Mouse (Mus musculus) brain, embryonic 18.5 days (tissue): Measurements from ENCODE around the gene B4galnt1.
"Not testable (repeated sequence)": the region's sequence is repeated elsewhere in the genome, so short reads cannot be mapped to it uniquely, and the experiment has no call there.

Experiments used
- DNase-seq: peaks from one replicate; pipeline ENCODE4 v3.0.0-alpha.2; 2012; ENCODE audit warnings: low read depth, low spot score

The B4galnt1 gene

DNA sequence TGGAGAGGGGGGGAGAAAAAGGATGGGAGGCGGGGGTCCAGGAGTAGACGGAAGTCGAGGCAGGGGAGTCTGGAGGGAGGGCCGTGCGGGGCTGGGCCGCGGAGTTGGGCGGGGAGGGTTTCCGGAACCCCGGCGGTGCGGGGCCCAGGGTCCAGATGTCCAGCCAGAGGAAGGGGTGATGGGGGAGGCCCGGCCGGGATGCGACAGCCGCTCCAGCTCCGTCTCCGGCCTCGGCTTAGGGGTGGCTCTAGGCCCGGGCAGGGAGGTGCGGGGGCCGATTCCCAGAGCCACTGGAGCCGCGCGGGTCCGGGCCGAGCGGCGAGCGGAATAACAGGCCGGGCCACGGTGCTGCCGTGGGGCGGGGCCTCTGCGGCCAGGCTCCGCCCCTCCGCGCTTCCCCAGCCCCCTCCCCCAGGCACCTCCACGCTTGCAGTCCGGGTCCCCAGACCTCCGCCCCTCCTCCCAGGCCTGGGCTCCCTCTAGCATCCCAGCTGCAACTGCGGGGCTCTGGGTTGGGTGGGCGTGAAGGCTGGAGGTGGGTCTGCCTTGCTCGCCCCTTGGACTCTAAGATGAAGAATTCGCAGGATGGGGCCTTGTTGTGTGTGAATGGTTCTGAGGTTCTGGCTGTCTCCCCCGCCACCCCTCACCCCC, 23.6 kb downstream of the B4galnt1 start:
- DNase-seq, result no peak

DNA sequence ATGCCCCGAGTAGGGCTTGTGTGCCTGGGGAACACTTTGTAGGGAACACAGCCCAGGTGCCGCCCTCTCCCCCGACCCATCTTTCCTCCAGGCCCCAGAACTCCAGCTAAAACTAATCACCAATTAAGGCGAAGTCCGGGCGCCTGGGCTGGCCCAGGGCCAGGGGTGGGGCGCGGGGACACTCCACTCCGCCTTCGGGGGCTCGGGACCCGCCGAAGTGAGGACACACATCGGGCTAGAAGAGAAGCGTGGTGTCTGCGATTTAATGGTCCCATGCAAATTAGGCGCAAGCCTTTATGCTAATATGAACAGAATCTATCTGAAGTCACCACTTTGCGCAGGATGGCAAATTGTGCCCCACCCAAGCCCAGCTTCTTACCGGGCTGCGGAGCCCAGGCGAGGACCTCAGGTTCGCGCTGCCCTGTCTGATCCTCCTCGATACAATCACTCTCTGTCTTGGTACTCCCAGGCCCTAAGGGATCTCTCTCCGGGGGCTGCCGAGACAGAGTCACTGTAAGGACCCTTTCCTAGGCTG, 24.2 kb downstream of the B4galnt1 start:
- DNase-seq, result no peak

DNA sequence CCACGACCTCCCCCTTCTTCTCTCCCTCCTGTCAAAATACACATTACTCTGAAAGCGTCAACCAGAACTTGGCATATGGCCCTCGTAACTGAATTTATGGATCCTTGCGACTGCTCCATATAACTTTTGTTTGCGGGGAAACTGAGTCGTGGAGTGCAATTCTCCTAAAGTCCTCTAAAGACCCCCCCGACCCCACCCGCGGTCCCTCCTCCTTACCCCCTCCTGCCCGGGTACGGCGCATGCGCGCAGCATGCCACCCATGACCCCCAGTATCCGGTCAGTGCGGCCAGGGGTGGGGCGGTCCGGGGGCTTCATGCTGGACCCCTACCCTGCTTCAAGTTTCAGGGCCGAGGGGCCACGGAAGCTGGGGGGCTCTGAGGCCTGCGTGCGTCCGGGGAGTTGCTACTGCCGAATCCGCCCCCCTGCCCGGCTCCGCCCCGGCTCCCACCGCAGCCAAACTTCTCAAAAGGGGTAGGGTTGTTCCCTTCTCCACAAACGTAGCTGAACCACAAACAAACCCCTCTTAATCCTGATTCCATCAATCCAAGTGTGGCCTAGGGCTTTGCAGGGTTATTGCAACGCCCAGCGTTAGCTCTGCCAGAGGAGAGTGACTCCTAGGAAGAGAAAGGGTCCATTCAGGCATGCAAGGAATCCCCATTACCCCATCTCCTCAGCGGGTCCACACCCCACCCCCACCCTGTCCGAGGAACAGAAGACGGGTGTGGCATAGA, 24.8 kb downstream of the B4galnt1 start, which contains the start of gene Arhgef25:
TSS of gene Arhgef25 (minus strand) at position 433 of the 731 bp plus-strand sequence.
- no peak for DNase-seq

DNA sequence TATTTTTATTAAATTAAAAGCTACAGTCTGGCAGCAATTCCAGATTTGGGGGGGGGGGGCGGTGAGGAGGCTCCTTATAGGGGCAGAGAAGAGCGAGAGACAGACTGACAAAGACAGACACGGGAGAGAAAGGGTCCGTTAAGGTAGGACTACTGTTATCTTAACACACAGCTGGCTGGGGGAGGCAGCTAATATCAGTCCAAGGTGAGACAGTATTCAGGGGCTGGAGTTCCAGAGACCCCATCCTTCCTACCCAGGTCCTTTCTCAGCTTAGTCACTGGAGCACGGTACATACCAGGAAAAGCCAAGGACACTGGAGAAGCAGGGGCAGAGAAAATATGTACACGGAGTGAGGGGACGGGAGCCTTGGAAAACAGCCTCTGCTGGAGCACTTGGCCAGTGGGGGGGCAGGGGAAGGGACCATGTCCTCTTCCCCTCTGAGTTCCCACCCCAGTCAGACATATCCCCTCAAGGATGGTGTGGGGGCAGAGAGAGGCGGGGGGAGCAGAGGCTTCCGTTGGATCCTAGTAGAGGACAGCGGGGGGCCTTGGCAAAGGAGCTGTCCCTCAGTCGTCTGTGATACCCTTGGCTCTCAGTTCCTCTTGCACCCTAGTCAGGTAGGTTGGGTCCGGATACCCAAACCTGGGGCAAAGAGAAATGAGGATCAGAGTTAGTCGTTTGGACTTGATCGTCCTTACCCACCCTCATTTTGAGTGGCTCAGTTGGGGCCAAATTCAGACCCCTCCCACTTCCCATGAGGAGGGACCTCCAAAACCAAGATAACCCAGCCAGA, 25.6 kb downstream of the B4galnt1 start:
- no peak for DNase-seq

DNA sequence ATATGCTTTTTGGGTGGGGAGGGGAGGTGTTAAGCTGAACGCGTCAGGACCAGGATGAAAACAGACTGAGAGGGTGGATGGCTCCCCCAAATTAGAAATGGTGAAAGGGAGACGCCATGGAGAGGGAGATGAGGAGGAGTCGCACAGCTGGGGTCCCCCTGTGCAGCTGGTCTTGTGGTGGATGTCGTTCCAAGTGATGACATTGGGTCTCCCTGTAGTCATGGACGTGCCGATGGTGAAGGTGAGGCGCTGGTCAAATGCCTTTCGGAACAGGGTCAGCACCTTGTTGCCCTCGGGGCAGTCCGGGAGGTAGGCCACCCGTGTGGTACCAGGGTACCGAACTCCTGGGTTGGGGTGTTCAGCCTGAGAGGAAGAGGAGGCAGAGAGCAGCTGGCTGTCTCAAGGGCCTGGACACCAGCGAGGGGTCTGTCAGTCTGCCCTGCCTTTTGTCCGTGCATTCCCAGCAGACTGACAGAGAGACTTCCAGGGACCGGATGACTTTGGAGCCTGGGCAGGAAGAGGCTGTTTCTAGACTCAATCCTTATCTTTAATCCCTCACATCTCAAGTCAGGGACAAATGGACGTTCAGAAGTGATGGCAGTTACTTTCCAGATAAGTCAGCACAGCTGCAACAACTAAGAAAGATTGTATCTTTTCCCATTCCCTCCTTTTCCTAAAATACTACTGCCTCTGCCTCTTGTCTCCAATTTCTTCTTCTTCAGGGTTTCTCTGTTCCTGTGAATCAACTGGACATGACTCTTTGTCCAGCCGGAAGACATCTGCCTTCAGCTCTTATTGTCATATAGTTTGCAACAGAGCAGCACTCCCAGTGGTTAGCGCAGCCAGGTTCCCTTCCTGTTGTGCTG, 26.4 kb downstream of the B4galnt1 start:
- DNase-seq, result no peak

DNA sequence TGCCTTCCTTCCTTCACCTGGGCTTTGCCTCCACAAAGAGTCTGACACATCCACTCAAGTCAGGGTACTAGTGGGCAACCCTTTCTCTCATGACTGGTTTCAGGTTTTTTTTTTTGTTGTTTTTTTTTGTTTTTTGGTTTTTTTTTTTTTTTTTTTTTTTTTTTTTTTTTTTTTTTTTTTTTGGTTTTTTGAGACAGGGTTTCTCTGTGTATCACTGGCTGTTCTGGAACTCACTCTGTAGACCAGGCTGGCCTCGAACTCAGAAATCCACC, 27.0 kb downstream of the B4galnt1 start:
- DNase-seq, result not testable (repeated sequence)

DNA sequence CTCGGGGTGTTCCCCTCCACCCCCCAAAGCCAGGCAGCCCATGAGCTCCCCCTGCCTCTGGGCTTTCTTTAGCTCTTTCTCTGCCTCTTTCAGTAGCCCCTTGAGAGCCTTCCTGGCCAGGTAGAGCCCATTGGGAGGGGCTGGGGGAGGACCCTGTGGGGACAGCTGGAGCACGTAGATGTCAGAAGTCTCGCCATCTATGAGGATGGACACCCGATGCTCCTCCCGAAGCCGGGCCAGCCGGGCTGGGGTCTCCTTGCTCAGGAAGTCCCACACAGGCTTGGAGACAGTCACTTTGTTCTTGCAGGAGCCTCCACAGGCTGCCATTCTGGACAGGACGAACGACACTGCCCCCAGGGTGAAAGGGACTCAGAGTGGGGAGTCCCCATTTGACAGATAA, 28.0 kb downstream of the B4galnt1 start:
- no peak for DNase-seq

DNA sequence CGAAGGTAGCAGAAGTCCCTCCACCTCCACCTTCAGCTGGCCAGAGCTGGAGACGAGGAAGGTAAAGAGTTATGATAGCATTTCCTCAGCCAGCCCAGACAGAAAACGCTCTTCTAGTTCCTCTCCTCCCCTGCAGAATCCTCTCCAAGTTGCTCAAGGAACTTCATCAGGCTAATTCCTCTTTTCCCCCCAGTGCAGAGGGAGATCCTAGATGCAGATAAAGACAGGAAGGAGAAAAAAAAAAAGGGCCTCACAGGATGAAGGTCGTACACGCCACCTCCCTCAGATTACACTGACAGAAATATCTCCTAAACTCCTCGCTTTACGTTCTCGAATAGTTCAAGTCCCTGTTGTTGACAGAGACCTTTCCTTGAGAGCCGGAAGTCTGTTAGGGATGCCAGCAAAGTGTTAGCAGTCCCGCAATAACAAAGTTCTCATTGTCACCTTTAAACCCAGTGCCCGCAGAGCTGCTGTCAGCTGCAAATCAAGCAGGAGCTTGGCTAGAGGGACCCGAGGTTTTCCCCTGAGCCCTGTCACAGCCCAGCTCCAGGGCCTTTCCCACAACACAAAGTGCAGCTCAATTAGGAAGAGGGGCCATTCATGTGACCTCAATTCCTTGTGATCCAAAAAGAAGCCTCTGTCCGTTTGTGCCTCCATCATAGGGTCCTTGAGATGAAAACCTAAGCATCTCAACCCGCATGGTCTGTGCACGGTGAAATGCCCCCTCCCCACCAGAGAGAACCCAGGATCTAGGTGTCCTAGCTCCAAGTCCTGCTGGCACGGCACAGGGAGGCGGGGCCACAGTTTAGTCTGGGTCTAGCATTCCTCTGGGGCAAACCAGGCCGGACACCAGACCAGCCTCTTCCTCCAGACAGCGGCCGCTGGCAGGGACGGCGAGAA, 29.7 kb downstream of the B4galnt1 start:
- DNase-seq, result no peak

DNA sequence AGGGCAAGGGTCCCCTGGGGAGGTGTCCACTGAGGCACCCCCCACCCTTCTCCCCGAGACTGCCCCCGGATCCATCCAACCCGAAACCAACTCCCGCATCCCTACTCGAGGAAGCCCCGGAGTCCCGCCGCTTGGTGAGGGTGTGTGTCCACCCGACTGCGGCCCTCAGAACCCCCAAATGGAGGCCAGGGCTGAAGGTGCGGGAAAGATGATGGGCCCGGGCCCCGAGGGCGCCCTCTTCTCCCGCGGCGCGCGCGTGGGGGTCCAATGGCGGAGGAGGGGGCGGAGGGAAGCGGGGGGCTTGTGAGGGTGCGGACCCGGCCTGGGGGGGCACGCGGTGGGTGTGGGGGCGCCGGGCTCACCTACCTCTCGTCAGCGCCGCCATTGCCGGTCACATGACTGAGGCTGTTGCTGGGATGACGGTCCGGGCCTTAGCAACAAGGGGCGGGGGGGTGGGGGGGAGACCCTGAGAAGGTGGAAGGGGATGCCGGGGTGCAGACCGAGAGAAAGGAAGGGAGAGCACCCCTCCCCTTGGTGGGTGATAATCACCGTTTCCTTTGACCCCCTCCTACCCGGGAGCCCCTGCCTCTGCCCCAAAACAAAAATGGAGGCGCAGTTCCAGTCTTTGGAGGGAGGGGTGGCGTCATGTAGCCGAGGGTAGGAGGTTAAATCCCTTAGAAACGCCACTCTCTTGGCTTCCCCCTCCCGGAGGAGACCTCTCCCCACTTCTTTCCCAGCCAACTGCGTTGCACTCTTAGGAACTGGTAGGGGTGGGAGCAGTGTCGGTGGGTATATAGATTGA, 30.5 kb downstream of the B4galnt1 start, which contains the start of gene Dtx3:
TSS of gene Dtx3 (minus strand) at position 401 of the 802 bp plus-strand sequence.
- no peak for DNase-seq

DNA sequence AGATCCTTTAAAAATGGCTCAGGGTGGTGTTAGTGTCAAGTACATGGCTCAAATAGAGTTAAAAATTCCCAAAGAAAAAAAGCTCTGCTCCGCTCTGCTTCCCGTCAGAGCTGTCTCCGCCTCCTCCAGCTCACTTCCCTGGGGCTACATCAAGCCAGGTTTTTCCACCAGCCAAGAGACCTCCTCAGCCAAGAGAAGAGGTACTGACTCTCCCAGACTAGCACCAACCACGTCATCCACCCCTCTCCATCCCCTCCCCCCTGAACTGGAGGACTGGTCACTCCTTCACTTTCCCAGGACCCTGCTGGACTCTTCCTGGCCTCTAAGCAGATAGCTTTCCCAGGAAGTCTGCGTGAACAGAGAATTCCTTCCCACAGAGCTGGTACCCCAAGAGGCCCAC, 31.4 kb downstream of the B4galnt1 start:
- no peak for DNase-seq

DNA sequence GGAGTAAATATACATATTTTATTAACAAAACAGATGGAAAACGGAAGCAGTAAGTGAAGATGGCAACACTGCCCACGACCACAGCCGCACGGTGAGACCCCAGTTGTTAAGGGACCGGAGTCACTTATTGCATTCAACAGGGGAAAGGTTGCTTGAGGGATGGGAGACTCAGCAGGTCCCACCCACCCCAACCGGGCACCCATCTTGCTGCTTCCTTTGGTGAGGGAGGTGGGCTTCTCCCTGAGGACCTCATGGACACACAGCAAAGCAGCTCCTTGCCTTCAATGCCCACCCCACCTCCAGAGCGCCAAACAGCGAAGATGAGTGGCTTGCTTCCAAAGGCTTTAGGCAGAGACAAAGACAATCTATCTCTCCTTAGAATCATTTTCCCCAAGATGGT, 32.1 kb downstream of the B4galnt1 start:
- DNase-seq, result no peak

DNA sequence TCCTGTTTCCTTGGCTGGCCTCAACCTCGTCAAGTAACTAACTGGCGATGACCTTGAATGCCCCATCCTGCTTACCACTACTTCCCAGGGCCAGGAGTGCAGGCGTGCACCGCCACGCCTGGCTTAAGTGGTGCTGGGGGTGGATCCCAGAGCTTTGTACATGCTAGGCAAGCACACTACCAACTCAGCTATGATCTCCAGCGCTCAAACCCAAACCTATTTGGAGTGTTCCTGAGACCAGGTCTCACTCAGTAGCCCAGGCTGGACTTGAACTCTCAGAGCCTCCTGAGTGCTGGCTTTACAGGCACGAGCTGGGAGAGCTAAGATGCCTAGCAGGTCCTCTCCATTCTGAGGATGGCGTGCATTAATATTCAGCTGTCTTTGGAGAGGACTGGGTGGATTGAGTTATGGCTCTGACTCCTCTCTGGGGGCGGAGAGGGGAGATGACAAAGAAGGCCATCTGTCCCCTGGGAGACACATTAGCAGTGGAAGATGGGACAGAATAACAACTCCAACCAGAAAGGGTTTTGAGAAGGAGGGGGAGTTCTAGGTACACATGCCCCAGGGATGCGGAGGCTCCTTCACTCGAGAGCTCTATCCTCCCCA, 32.6 kb downstream of the B4galnt1 start:
- DNase-seq, result no peak

DNA sequence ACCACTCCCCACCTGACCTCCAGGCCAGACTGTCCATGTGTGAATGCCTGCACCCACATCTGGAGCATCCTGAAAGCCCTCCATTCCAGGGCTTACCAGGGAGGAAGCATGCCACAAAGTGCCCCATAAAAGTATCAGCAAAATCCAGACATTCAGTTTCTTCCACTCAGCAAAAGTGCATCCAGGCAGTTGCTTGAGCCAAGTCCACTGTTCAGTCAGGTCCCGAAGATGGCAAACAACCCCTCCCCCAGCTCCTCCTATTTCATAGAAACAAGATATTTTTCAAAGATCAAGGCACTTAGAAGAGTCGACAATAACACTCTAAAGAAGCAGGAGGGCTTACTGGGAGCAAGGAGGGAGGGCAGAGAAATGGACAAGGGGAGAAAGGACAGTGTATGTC, 33.5 kb downstream of the B4galnt1 start:
- no peak for DNase-seq

DNA sequence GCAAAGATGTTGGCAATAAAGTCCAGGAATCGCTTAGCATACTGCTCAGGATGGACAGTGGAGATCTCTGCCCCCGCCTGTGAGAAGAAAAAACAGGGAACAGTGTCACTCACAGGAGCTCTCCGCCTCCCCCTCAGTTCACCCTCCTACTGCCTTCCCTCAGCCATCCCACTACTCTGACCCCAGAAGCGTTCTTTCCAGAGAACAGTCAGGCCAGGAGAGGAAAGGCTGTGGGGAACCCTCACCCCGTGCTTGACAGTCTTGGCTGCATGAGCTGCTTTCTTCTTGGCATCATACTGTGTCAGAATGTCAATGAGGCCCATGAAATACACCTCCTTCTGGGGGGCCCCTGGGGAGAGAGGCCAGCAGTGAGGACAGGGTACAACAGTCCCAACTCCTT, 34.0 kb downstream of the B4galnt1 start:
- no peak for DNase-seq

DNA sequence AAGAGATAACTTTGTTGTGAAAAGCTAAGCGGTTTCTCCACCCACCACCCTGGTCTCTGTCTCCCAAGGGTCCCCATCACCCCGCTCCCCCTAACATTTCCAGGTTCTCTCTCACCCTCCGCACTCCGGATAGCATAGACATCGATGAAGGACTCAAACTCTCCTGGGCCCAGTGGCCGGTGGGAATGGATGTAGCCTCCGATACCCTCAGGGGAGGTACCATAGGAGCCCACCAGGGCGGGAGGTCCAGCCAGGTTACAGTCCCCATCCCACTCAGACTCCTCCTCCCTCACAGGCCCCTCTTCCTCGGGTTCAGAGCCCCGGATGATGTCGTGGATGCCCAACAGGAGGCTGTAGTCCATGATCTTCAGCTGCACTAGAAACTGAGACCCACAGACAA, 34.4 kb downstream of the B4galnt1 start:
- no peak for DNase-seq

DNA sequence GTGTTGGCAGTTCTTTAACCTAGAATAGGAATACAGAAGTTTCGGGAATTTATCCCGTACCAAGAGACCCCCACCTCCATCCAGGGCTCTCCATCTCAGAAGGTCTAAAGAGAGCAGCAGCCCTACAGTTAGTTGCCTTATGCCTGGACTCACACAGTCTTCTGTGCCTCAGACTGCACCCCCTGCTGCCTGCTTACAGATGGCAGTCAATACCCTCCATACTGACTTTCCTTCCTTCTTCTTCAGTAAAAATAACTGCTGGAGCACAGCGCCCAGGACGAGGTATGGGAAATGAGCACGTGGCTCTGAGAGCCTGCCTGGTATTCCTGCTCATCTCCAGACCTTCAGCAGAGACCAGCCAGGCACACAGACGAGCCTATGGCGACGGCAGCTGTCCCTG, 35.3 kb downstream of the B4galnt1 start:
- DNase-seq, result no peak

DNA sequence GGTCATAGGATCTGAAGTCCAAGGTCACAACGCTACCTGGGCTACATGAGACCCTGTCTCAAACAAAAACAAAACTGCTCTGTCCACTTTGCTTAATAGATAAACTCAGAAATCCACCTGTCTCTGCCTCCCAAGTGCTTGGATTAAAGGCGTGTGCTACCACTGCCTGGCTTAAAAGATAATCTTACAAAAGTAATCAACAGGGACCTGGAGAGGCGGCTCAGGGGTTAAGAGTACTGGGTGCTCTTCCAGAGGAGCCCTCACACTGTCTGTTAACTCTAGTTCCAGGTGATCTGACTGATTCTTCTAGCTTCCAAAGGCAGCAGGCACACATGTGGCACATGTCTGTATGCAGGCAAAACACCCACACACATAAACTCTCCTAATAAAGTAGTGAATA, 38.1 kb downstream of the B4galnt1 start:
- no peak for DNase-seq

DNA sequence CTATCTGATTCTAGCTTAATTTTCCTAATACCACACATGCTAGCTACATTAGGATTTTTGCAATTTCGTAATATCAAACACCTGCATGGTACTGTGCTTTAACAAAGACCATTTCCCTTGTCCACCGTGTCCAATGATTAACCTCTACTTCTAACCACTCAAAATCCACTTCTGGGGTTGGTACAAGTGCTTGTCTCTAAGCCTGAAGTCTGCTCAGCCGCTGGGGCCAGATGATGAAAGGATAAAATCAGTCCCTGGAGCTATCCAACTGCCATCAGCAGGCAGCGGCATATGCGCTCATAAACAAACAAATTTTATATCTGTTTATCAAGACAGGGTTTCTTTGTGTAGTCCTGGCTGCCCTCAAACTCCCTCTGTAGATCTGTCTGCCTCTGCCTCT, 39.6 kb downstream of the B4galnt1 start:
- DNase-seq, result no peak

DNA sequence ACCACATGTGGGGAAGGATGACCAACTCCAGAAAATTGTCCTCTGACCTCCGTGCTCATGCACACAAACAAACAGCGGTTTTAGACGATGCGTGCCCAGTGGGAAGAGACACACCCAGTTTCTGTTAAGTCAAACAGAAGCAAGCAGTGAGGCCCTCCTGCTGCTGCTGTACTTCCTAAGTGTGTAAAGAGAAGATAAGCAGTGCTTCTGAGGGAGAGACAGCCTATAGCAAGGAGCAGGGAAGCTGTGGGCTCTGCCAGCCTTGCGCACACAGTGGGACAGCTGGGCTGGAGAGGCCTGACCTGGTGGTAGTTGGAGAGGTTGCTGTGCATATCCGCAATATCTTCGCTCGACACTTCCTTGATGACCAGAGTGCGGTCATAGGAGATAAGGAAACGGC, 40.3 kb downstream of the B4galnt1 start:
- no peak for DNase-seq
